Mouse (Mus musculus) cerebellum, adult 8-10 months (tissue): Measurements from ENCODE around the gene Ric1.

Experiments
- DNase-seq: peaks from one replicate; pipeline ENCODE4 v3.0.0; 2022

Ric1 gene

GRCm38 (mm10) chr19:29641510-29641909, 119.4 kb downstream of the Ric1 start:
- DNase-seq: no peak

- no peak for DNase-seq
Observed at GRCm38 (mm10) chr19:29642211-29642610, 120.1 kb downstream of the Ric1 start.

GRCm38 (mm10) chr19:29643194-29643922, 121.3 kb downstream of the Ric1 start:
- no peak for DNase-seq

GRCm38 (mm10) chr19:29644747-29645146, 122.7 kb downstream of the Ric1 start:
- no peak for DNase-seq

- peak; percentile 100 for DNase-seq
Observed at GRCm38 (mm10) chr19:29647651-29648549, 125.8 kb downstream of the Ric1 start, which contains the start of gene Ermp1. TSS of gene Ermp1 (minus strand) at chr19:29648415.

GRCm38 (mm10) chr19:29648550-29648914, 126.5 kb downstream of the Ric1 start:
- no peak for DNase-seq

- no peak for DNase-seq
Observed at GRCm38 (mm10) chr19:29649683-29650082, 127.6 kb downstream of the Ric1 start.

GRCm38 (mm10) chr19:29653768-29654265, 131.7 kb downstream of the Ric1 start:
- no peak for DNase-seq

GRCm38 (mm10) chr19:29655148-29655547, 133.1 kb downstream of the Ric1 start:
- no peak for DNase-seq

GRCm38 (mm10) chr19:29656029-29656428, 133.9 kb downstream of the Ric1 start:
- no peak for DNase-seq
